Mouse (Mus musculus): Measurements from ENCODE around the gene Pou2f1.

The Pou2f1 gene

DNA sequence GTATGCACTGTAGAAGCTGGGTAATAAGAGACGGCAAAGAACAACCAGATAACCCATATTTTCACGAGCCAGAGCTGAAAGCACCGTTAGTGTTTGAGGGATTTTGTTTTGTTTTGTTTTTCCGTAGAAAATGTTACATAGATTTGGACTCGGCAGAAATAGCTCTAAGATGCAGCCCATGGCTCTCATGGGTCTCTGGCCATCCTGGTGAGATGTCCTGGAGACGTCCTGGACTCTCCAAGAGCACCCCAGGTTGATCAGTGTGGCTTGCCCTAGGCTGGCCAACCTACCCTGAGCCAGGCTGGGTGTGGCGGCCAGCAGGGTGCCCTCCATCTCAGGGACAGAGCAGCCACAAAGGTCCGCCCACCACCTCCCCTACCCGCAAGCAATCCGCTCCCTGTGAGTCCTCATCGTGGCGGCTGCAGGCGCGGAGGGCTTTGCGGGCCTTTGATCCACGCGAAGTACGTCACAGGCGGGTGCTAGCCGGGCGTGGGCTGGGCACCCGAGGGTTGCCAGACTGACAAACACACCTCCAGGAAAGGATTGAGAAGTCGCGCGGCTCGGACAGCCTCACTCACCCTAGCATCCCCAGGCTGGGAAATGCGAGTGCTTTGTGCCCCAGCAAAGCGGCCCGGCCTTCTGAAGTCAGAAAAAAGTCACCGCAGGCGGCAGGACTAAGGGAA, 161.8 kb downstream of the Pou2f1 start:
- peak; percentile 28 to 31 for DNase-seq

DNA sequence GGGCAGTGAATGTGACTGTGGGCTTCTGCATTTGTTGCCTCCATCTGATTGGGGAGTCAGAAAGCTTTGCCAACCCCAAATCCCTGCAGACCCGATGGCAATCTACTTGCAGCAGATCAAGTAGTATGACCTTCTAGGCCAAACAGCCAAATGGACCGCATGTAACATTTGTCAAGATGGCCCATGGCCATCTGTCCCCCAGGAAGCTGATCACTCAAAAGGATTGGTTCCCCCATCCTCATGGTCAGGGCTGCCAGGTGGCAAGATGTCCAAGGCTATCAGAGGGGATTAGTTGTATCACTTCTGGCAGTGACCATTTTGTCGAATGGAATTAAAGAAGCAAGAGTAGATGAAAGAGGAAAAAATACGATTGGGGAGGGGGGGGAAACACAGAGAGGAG, 163.3 kb downstream of the Pou2f1 start:
- no peak for DNase-seq

DNA sequence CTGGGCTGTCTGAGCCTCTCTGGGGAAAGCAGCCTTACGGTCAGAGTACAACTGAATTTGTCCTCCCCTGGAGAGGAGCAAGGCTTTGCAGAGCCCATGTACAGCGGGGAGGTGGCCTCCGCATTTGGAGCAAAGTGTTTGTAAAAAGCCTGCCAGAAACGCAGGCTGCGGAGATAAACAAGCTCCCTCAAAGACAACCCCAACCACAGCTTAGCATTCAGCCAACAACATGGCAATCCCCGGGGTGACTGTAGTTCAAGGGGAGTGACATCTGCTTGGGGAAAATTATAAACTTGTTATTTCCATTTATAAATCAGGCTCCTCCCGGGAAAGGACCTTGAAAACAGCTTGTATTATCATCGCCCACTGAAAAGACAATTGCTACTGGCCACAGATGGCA, 164.9 kb downstream of the Pou2f1 start:
- DNase-seq: no peak

DNA sequence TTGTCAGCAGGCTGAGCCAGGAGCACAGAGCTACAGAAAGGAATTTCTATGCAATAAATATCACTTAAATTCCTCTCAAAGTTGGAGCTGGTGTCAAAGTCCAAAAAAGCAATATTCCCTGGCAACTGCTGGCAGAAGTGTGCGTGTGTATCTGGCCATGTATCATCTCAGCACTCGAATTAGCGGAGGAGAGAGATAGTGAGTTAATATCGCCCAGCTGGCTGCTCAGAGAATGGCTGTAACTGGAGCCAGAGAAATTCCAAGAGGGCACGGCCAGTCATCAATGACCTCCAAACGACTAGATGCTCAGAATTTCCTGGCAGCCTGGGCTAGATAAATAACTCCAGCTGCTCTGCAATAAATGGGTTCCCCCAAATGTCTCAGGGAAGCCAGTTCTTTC, 166.0 kb downstream of the Pou2f1 start:
- no peak for DNase-seq

DNA sequence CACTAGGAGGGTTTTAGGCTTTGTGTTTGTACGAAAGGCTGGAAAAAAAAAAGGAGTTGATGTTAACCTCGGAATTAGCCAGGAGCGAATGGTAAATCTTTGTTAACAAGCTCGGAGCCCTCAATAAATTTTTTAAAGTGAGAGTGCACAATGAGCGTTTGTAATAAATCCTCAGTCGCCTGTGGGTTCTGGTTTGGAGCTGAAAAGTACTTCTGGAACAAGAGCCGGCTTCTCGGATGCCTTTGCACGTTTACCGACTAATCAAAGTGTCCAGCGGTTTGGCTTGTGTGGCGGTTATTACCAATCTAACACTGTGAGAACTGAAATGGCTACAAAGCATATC, 167.9 kb downstream of the Pou2f1 start:
- no peak for DNase-seq

DNA sequence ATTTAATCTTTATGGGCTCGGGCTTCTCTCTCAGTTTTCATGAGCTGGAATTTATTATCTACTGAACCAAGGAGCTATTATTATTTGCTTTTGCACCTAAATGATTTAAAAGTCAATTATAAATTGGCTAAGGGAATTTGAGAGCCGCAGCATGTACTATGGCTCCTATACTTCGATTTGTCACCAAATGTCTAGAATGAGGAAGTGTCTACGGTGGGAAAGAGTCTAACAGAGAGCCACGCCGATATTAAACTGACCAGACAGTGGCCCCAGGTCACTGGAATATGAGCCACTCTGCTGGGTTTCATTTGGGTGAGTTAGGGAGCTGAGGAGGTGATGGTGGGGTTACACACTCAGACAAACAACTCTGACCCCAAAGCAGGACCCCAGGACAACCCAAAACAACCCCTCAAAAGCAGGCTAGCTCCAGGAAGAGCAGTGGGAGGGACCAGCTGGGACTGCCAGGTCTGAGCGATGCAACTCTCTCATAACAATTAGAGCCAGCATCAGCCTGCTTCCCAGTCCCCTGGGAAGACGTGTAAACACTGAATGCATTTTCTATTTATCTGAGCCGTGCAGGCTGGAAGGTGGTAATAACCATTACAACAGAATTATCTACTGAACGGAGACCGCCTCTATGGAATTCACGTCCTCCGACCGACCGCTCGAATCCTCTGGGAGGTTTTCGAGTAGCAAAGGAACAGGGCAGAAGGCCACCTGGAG, 168.4 kb downstream of the Pou2f1 start:
- no peak for DNase-seq

DNA sequence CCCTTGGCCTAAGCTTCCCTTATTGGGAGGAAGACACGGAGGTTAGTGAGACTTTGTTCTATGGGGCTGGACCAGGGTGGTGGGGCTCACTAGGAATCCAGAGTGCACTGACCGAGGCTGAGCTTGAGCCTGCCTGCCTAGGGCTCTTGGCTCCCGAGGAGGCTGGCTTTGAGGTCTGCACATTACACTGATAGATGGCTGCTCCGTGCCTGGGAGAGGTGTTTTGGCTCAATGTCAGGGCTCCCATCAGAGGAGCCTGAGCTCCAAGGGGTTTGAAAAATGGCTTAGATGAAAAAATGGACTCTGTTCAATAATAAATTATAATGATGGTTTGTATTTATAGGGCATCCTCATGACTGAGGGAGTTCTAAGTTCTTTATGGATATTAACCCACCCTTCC, 169.2 kb downstream of the Pou2f1 start:
- no peak for DNase-seq

DNA sequence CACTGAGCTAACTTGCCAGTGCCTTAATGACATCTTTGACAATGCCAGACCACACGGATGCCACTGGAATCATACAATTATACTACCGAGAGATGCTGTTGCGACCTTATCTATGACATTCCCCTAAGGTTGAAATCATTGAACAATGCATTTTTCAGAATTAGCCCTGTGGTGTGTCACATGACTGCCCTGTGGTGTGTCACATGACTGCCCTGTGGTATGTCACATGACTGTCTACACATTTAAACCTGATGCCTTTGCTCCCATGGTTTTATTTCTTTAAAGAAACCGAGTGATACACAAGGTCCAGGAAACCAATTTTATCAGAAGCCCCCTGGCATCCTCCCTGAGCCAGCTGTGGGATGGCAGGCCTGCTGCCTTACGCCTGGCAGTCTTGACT, 172.6 kb downstream of the Pou2f1 start:
- DNase-seq: no peak

DNA sequence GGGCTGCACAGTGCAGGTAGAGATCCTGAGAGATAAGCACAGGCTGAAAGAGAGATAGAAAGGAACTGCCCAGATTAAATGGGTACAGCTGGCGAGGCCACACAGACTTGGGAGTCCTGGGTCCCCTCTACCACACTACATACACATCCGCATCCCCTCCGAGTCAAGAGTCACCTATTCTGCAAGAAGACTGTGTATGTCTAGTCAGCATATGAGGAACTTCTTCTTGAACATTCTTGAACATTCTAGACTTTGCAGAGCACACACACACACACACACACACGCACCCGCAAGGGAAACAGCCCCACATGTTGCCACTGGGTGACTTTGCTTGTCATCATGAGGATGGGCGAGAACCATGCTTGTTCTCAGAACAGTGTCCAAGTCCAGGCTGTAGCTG, 173.9 kb downstream of the Pou2f1 start:
- no peak for DNase-seq

DNA sequence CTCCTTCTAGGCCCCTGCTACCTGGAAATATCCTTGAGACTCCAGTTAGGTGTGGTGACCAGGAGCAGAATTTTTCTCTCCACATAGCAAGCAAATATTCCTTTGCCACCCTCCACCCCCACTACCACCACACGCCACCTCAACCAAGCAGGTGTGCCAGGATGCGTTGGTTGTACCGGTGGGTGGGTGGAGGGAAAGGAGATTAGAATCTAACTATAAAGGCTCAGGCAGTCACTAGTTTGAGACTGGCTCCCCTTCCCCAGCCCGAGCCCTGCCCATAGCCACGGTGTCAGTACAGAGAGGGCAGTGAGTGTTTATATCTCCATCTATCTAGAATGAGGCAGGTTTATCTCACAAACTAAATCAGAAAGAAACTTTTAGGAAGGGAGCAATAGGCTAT, 174.3 kb downstream of the Pou2f1 start:
- DNase-seq: no peak

DNA sequence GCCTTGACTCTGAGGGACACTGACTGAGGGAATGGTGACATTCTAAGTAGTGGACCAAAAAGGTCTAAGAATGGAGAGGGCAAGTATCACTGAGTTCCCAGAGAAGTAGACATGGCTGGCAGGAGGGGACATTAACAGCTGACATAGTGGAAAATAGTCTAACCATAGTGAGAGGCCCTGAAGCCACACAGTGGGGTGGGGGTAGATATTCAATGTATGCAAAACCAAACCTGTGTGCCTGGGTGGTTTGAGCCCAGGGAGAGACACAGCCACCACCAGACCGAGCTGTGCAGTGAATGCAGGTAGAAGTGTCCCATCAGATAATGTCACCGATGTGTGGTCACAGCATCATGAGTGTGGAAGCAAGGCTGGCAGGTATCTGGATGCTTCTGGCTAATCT, 180.4 kb downstream of the Pou2f1 start:
- no peak for DNase-seq

DNA sequence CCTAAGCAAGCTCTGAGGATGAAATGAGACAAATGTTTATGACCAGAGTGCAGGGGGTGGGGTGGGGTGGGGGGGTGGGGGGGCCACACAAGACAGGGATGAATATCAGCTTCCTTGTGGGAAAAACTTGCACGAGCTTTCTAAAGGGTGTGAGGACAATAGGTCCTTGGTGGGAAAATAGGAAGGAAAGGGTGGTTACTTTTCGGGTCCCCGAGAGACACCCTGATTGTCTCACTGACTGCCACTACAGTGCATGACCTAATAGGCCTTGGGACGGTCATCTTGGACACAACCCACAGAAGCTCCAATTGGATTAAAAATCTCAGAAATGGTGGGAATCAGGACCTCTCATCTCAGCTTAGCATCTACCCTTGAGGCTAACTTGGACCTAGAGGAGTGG, 183.3 kb downstream of the Pou2f1 start:
- no peak for DNase-seq

DNA sequence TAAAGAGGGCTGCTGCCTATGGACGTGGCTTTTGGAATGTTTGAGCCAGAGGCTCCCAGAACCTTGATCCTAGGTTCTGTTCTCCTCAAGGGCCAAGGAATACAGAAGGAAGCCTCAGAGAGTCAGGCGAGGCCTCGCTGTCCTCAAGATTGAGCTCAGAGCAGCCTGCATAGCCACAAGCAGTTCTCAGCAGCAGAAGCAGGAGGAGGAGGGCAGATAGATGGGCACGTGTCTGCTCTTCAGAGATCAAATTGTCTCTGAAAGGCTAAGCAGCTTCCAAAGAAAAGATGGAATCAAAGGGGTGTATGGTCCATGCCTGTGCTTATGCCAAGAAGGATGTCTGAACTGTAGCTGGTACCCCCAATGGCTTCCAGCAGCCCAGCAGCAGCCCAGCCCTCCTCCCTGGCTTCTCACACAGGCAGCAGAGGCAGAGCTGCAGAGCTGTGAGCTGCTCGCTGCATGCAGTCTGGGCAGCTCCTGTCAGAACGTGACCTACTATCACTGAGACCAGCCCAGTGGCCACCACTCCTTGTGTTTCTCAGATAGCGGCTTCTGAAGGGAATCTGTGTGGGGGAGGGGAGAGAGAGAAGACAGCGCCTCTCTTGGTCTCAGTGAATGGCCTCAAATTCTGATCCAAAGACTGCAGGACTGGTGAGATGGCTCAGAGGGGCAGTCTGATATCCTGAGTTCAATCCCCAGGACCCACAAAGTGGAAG, 184.2 kb downstream of the Pou2f1 start:
- no peak for DNase-seq

DNA sequence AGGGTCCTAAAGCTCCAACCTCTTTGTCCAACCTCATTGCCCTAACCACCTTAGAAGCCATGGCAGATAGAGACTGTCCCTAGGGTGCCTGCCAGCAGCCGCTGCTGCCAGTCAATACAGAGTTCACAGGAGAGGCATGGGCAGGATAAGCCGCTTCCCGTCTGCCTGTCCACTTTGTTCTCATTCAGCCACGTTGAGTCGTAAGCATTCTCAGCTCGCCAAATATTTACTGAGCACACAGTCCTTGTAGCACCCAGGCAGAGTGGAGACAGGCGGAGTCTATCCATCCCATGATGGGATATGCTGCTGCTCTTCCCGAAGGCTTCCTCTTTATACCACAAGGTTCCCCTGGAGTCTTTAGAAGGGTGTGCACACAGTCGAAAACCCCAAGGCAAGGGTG, 185.2 kb downstream of the Pou2f1 start:
- no peak for DNase-seq

DNA sequence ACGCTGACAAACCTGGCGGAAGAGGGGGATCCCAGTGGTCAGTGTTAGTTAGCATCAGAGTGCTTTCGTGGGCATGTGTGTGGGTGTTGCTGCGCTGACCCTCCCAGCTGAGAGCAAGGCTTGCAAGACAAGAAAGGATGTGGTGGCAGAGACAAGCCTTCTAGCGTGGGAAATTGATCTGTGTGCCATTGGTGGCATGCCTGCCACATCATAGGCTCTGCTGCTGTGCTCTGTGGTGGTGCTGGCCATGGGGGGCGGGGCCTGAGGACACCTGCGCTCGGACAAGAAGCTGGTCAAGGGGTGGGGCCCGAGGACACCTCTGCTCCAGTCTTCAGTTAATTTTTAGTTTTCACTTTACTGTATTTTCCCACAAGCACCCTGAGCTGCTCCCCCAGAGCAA, 186.1 kb downstream of the Pou2f1 start:
- no peak for DNase-seq

All from cerebellum, postnatal 25 days (tissue).